Mouse (Mus musculus): ENCODE results near the gene Mcoln2. TPM values are rescaled to one million over a fixed set of nuclear protein-coding genes. Genes with fewer than 3 reads are reported as not detected.

Gene Mcoln2
- total and polyA plus RNA-seq, 3 experiments, result 31.0 to 34.9 (median 32.0) TPM

GRCm38 (mm10) chr3:146216561-146216960 is 66.9 kb downstream of the Mcoln2 start:
- in situ Hi-C loops (cut with MboI; ENCODE audit: low pct_ligation_motif_present, low pct_unique_long_range_greater_than_20kb, low sequenced_read_pairs) (no loop called here), dilution Hi-C loops (cut with MboI; ENCODE audit: extremely low pct_ligation_motif_present, extremely low pct_unique_long_range_greater_than_20kb, low sequenced_read_pairs) (no loop called here)
- H3K4me1 ChIP-seq (ENCODE audit: control insufficient read depth in 1 of 2, insufficient read depth in 2 of 2), result peaks cover 19 to 56% of the 10 kb centered on the region in 2 experiments

GRCm38 (mm10) chr3:146220776-146221486 is 71.3 kb downstream of the Mcoln2 start, which contains the start of gene Lpar3:
Lpar3 (plus strand) TSS chr3:146220963.
- dilution Hi-C loops (cut with MboI; ENCODE audit: extremely low pct_ligation_motif_present, extremely low pct_unique_long_range_greater_than_20kb, low sequenced_read_pairs), result no loop called here
- Histone ChIP-seq H3K9ac (ENCODE audit: insufficient read depth, low read depth) (no peak within 1 kb of the TSS), H3K4me3 (replicated peaks in 1 of 3; ENCODE audit: low read depth in 2 of 3, low read length in 2 of 3, poor library complexity in 1 of 3) (no peak within 1 kb of the TSS), H3K27me3 (replicated peaks) (no peaks in the 10 kb centered on the region), H3K9me3 (replicated peaks; ENCODE audit: low read length) (peaks cover 2% of the 10 kb centered on the region), H3K27ac (ENCODE audit: insufficient read depth, low read depth) (no peak within 1 kb of the TSS), H3K36me3 (replicated peaks in 1 of 2; ENCODE audit: control insufficient read depth in 1 of 2, insufficient read depth in 1 of 2, low read length in 1 of 2) (no peaks in the 10 kb centered on the region), H3K79me2 (replicated peaks; ENCODE audit: control insufficient read depth, extremely low read depth, insufficient read depth, poor library complexity, severe bottlenecking) (no peaks in the 10 kb centered on the region), H3K4me1 (ENCODE audit: control insufficient read depth in 1 of 2, insufficient read depth in 2 of 2) (peaks cover 2 to 17% of the 10 kb centered on the region in 2 experiments), H3K4me2 (ENCODE audit: insufficient read depth, low read depth, poor library complexity, severe bottlenecking) (no peak within 1 kb of the TSS)
- peak in 1 of 2 experiments; percentile 12; a peak in 1 of 4 replicates for TF ChIP-seq CTCF (conservative IDR thresholded peaks at IDR 0.05 in 1 of 2, IDR thresholded peaks at IDR 0.05 in 1 of 2; ENCODE audit: low read depth in 2 of 2, low read length in 2 of 2)
- TF ChIP-seq ZMIZ1 (IDR thresholded peaks at IDR 0.05; ENCODE audit: low read depth, low read length), result no peak
- TF ChIP-seq CHD1 (IDR thresholded peaks at IDR 0.05; ENCODE audit: low read depth, low read length), result no peak
- in situ Hi-C loops (cut with MboI; ENCODE audit: low pct_ligation_motif_present, low pct_unique_long_range_greater_than_20kb, low sequenced_read_pairs), result no loop called here
- DNase-seq (ENCODE audit: extremely low read depth), result no peak

More at GRCm38 (mm10) chr3:146216561-146216960, 66.9 kb downstream of the Mcoln2 start:
- Histone ChIP-seq H3K4me3 (replicated peaks in 1 of 3; ENCODE audit: low read depth in 2 of 3, low read length in 2 of 3, poor library complexity in 1 of 3) (no peak overlapping the region), H3K36me3 (replicated peaks in 1 of 2; ENCODE audit: control insufficient read depth in 1 of 2, insufficient read depth in 1 of 2, low read length in 1 of 2) (no peaks in the 10 kb centered on the region), H3K27ac (ENCODE audit: insufficient read depth, low read depth) (no peak overlapping the region), H3K9ac (ENCODE audit: insufficient read depth, low read depth) (no peak overlapping the region), H3K9me3 (replicated peaks; ENCODE audit: low read length) (peaks cover 2% of the 10 kb centered on the region), H3K27me3 (replicated peaks) (no peaks in the 10 kb centered on the region), H3K79me2 (replicated peaks; ENCODE audit: control insufficient read depth, extremely low read depth, insufficient read depth, poor library complexity, severe bottlenecking) (no peaks in the 10 kb centered on the region), H3K4me2 (ENCODE audit: insufficient read depth, low read depth, poor library complexity, severe bottlenecking) (no peak overlapping the region)
- TF ChIP-seq ZNF384 (IDR thresholded peaks at IDR 0.05; ENCODE audit: low read depth, low read length), result peak; percentile 89
- 0 out of 2 replicates have a peak, but pooled peaks have one; percentile 35 for TF ChIP-seq MAZ (IDR thresholded peaks at IDR 0.05; ENCODE audit: low read depth, low read length)
- TF ChIP-seq EP300 (IDR thresholded peaks at IDR 0.05; ENCODE audit: low read length), result peak; percentile 48; the same call in 1 of the 2 replicates
- TF ChIP-seq MAX (IDR thresholded peaks at IDR 0.05; ENCODE audit: low read length), result no peak
- DNase-seq (ENCODE audit: extremely low read depth), result no peak

- Histone ChIP-seq H3K27ac (ENCODE audit: insufficient read depth, low read depth) (no peak overlapping the region), H3K4me3 (replicated peaks in 1 of 3; ENCODE audit: low read depth in 2 of 3, low read length in 2 of 3, poor library complexity in 1 of 3) (no peak overlapping the region), H3K9ac (ENCODE audit: insufficient read depth, low read depth) (no peak overlapping the region), H3K27me3 (replicated peaks) (peaks cover 1% of the 10 kb centered on the region), H3K79me2 (replicated peaks; ENCODE audit: control insufficient read depth, extremely low read depth, insufficient read depth, poor library complexity, severe bottlenecking) (no peaks in the 10 kb centered on the region), H3K4me2 (ENCODE audit: insufficient read depth, low read depth, poor library complexity, severe bottlenecking) (no peak overlapping the region), H3K36me3 (replicated peaks in 1 of 2; ENCODE audit: control insufficient read depth in 1 of 2, insufficient read depth in 1 of 2, low read length in 1 of 2) (no peaks in the 10 kb centered on the region), H3K9me3 (replicated peaks; ENCODE audit: low read length) (peaks cover 2% of the 10 kb centered on the region), H3K4me1 (ENCODE audit: control insufficient read depth in 1 of 2, insufficient read depth in 2 of 2) (peaks cover 0 to 4% of the 10 kb centered on the region in 2 experiments; a peak in 1 of 4 replicates)
- DNase-seq (ENCODE audit: extremely low read depth), result no peak
- TF ChIP-seq CHD2 (IDR thresholded peaks at IDR 0.05; ENCODE audit: low read length) (no peak), POLR2AphosphoS2 (IDR thresholded peaks at IDR 0.05; ENCODE audit: low read depth, low read length) (no peak), HCFC1 (IDR thresholded peaks at IDR 0.05; ENCODE audit: low read depth, low read length) (no peak), RAD21 (IDR thresholded peaks at IDR 0.05; ENCODE audit: low read depth, low read length) (no peak), E2F4 (IDR thresholded peaks at IDR 0.05; ENCODE audit: insufficient replicate concordance, low read depth, low read length) (no peak), PAX5 (IDR thresholded peaks at IDR 0.05; ENCODE audit: low read length) (no peak), CTCF (conservative IDR thresholded peaks at IDR 0.05 in 1 of 2, IDR thresholded peaks at IDR 0.05 in 1 of 2; ENCODE audit: low read depth in 2 of 2, low read length in 2 of 2) (no peak), GABPA (IDR thresholded peaks at IDR 0.05; ENCODE audit: insufficient replicate concordance, low read depth, low read length) (no peak), EP300 (IDR thresholded peaks at IDR 0.05; ENCODE audit: low read length) (no peak), MEF2A (IDR thresholded peaks at IDR 0.05; ENCODE audit: borderline replicate concordance, low read depth, low read length) (no peak), TBP (conservative IDR thresholded peaks at IDR 0.05; ENCODE audit: low read depth, low read length) (no peak), MYC (IDR thresholded peaks at IDR 0.05; ENCODE audit: low read depth, low read length) (no peak), ZNF384 (IDR thresholded peaks at IDR 0.05; ENCODE audit: low read depth, low read length) (no peak), JUN (IDR thresholded peaks at IDR 0.05; ENCODE audit: insufficient read depth, low read depth, low read length) (no peak), JUND (conservative IDR thresholded peaks at IDR 0.05; ENCODE audit: low read depth, low read length) (no peak), MXI1 (IDR thresholded peaks at IDR 0.05; ENCODE audit: low read depth, low read length) (no peak), USF1 (IDR thresholded peaks at IDR 0.05; ENCODE audit: low read depth, low read length) (no peak), IRF4 (IDR thresholded peaks at IDR 0.05; ENCODE audit: low read depth, low read length) (no peak), ZC3H11A (IDR thresholded peaks at IDR 0.05; ENCODE audit: low read depth, low read length) (no peak), RCOR1 (conservative IDR thresholded peaks at IDR 0.05; ENCODE audit: low read depth, low read length) (no peak)
- in situ Hi-C loops (cut with MboI; ENCODE audit: low pct_ligation_motif_present, low pct_unique_long_range_greater_than_20kb, low sequenced_read_pairs) (no loop called here), dilution Hi-C loops (cut with MboI; ENCODE audit: extremely low pct_ligation_motif_present, extremely low pct_unique_long_range_greater_than_20kb, low sequenced_read_pairs) (no loop called here)
Observed at GRCm38 (mm10) chr3:146224271-146224670, 74.6 kb downstream of the Mcoln2 start.
